Mouse (Mus musculus) heart, embryonic 13.5 days (tissue): ENCODE measurements around the gene Psmb9. TPM values are rescaled to one million over a fixed set of nuclear protein-coding genes. Genes with fewer than 3 reads are reported as not detected.

ENCODE experiments used
- ATAC-seq: fragments of 200-750 bp; cut with Nextera tagmentation; 2 replicates; pipeline ENCODE4 v1.8.0; 2017; ENCODE audit warnings: moderate TSS enrichment; ENCODE audit not compliant: insufficient number of reproducible peaks, low FRiP score, low TSS enrichment; ENCODE audit errors: extremely low read depth
- H3K27ac ChIP-seq: fragments of 300-500 bp; sonication (generic); replicated peaks from 2 replicates; pipeline ENCODE4 v1.5.1; 2015; ENCODE audit warnings: moderate library complexity, mild to moderate bottlenecking, inconsistent platforms
- H3K27me3 ChIP-seq: fragments of 300-500 bp; sonication (generic); replicated peaks from 2 replicates; pipeline ENCODE4 v1.6.1; 2015; ENCODE audit warnings: mild to moderate bottlenecking, inconsistent platforms
- H3K36me3 ChIP-seq: fragments of 300-500 bp; sonication (generic); 2 replicates; pipeline ENCODE4 v1.6.1; 2015; ENCODE audit warnings: mild to moderate bottlenecking, inconsistent platforms
- H3K4me1 ChIP-seq: fragments of 300-500 bp; sonication (generic); 2 replicates; pipeline ENCODE4 v1.6.1; 2015; ENCODE audit warnings: inconsistent platforms
- H3K4me2 ChIP-seq: fragments of 300-500 bp; sonication (generic); 2 replicates; pipeline ENCODE4 v1.6.1; 2015; ENCODE audit warnings: inconsistent platforms, mild to moderate bottlenecking, moderate library complexity
- H3K4me3 ChIP-seq: fragments of 300-500 bp; sonication (generic); 2 replicates; pipeline ENCODE4 v1.5.1; 2015; ENCODE audit warnings: moderate library complexity, mild to moderate bottlenecking, inconsistent platforms
- H3K9ac ChIP-seq: fragments of 300-500 bp; sonication (generic); 2 replicates; pipeline ENCODE4 v1.6.1; 2015; ENCODE audit warnings: inconsistent platforms, mild to moderate bottlenecking, moderate library complexity
- H3K9me3 ChIP-seq: fragments of 300-500 bp; sonication (generic); 2 replicates; pipeline ENCODE4 v1.6.1; 2016; ENCODE audit warnings: inconsistent platforms
- WGBS: fragments of 180-500 bp; shearing (Covaris S2); methylation state at CpG from one replicate; pipeline ENCODE4 v1.1.7; 2015; ENCODE audit warnings: mixed read lengths; 5-methylcytosine and 5-hydroxymethylcytosine counted together
- polyA plus RNA-seq: library from polyadenylated mRNA; unstranded; fragments of >200 nt; fragmentation: Nextera tagmentation; extraction: Ambion mirVana; gene quantifications from 2 replicates; pipeline ENCODE4 v1.2.1, GENCODE M21; 2015

Gene Psmb9
- polyA plus RNA-seq, 1 experiment from 2014 or later = 2.1 TPM

- Histone ChIP-seq H3K9me3 (peaks cover 9% of the 10 kb centered on the region; the same call in 1 of the 2 replicates), H3K9ac (no peak overlapping the region), H3K4me1 (no peaks in the 10 kb centered on the region), H3K36me3 (no peaks in the 10 kb centered on the region), H3K27me3 (peaks cover 56% of the 10 kb centered on the region), H3K4me2 (no peak overlapping the region), H3K27ac (no peak overlapping the region), H3K4me3 (no peak overlapping the region)
- 54% methylated on average over 6 of the region's 6 CpGs for WGBS
- ATAC-seq = no peak
Observed at GRCm38 (mm10) chr17:34179019-34179418, 8.5 kb downstream of the Psmb9 start.

DNA sequence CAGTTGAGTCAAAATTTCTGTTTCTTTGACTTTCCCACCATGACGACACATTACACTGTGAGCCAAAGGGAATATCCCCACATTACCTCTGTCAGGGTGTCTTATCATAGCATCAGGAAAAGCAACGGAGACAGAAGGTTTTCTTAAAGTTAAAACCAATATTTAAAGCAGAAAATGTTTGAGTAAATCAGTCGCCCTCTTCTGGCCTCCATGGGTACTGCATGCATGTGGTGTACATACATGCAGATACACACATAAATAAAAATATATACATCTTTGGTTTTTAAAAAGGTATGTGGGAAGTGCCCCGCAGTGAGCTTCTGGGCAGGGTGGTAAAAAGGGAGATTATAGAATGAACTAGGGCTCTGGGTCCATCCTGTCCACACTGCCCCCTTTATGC lies 10.4 kb downstream of the Psmb9 start:
- Histone ChIP-seq H3K9ac (no peak overlapping the region), H3K27ac (no peak overlapping the region), H3K4me3 (no peak overlapping the region), H3K27me3 (peaks cover 40% of the 10 kb centered on the region), H3K9me3 (peaks cover 9% of the 10 kb centered on the region; the same call in 1 of the 2 replicates), H3K4me1 (no peaks in the 10 kb centered on the region), H3K36me3 (no peaks in the 10 kb centered on the region), H3K4me2 (no peak overlapping the region)
- no peak for ATAC-seq
- 60% methylated on average over 4 of the region's 4 CpGs for WGBS

DNA sequence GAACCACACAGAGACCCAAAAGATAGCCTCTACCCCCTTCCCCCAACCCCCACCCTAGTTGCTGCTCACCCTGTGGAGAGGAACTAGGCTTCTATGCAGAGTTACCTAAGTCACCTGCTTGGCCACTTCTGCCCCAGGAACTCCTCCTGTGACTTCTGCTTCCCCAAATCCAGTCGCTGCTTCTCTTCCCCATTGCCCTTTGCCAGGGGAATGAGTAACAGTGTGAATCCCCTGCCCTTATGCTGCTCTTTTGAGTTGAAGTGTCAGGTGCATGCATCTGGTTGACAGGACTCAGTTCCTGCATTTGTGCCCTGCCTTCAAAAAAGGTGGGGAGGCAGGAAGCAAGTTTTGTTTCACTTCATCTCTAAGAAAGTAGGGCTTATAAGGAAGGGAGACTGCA lies 13.5 kb downstream of the Psmb9 start:
- H3K4me3 ChIP-seq = no peak overlapping the region
- 44% methylated on average over 1 of the region's 1 CpGs for WGBS
- ATAC-seq = no peak

GRCm38 (mm10) chr17:34172528-34172927 lies 15.0 kb downstream of the Psmb9 start:
- Histone ChIP-seq H3K4me2 (no peak overlapping the region), H3K4me1 (no peaks in the 10 kb centered on the region), H3K9ac (no peak overlapping the region), H3K9me3 (peaks cover 9% of the 10 kb centered on the region; the same call in 1 of the 2 replicates), H3K36me3 (no peaks in the 10 kb centered on the region), H3K4me3 (no peak overlapping the region), H3K27ac (no peak overlapping the region), H3K27me3 (peaks cover 24% of the 10 kb centered on the region)
- 88% methylated on average over 5 of the region's 5 CpGs for WGBS
- no peak for ATAC-seq

More for the DNA sequence above, 13.5 kb downstream of the Psmb9 start:
- Histone ChIP-seq H3K27ac (no peak overlapping the region), H3K9me3 (peaks cover 9% of the 10 kb centered on the region; the same call in 1 of the 2 replicates), H3K27me3 (peaks cover 18% of the 10 kb centered on the region), H3K4me2 (no peak overlapping the region), H3K36me3 (no peaks in the 10 kb centered on the region), H3K9ac (no peak overlapping the region), H3K4me1 (no peaks in the 10 kb centered on the region)

DNA sequence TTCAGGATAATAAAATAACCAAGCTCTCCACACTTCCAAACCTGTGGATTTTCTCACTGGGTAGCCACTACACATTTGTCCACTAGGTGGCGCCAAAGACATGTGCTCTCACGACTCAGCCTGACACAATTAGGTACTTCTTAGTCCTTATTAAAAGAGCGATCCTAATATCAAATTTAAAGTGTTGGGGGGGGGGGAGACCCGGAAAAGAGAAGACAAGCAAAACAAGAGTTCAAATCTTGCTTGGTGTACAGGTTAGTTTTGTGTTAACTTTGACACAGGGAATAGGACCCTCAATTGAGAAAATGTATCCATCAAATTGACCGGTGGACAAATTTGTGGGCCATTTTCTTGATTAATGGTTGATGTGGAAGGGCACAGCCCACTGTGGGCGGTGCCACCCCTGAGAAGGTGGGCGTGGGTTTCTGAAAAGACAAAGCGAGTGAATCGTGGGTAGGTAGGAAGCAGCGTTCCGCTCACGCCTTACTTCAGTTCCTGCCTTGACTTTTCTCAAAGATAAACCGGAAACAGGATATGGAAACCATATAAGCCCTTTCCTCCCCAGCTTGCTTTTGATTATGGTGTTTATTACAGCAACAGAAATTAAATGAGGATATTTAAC lies 16.6 kb downstream of the Psmb9 start:
- no peaks in the 10 kb centered on the region for H3K4me1 ChIP-seq
- H3K27me3 ChIP-seq = peaks cover 26% of the 10 kb centered on the region
- H3K36me3 ChIP-seq = no peaks in the 10 kb centered on the region
- no peak for ATAC-seq
- no peak overlapping the region for H3K27ac ChIP-seq
- peak overlapping the region; percentile 26 for H3K4me2 ChIP-seq
- H3K9ac ChIP-seq = no peak overlapping the region
- 37% methylated on average over 13 of the region's 13 CpGs for WGBS
- no peak overlapping the region for H3K4me3 ChIP-seq
- H3K9me3 ChIP-seq = no peaks in the 10 kb centered on the region

GRCm38 (mm10) chr17:34170487-34170876 lies 17.1 kb downstream of the Psmb9 start:
- H3K4me2 ChIP-seq = no peak overlapping the region
- no peak overlapping the region for H3K27ac ChIP-seq
- no peak for ATAC-seq
- H3K4me3 ChIP-seq = no peak overlapping the region
- no peak overlapping the region for H3K9ac ChIP-seq
- H3K27me3 ChIP-seq = peaks cover 27% of the 10 kb centered on the region
- H3K4me1 ChIP-seq = no peaks in the 10 kb centered on the region
- WGBS = 21% methylated on average over 4 of the region's 4 CpGs
- no peaks in the 10 kb centered on the region for H3K9me3 ChIP-seq
- H3K36me3 ChIP-seq = no peaks in the 10 kb centered on the region

- no peaks in the 10 kb centered on the region for H3K36me3 ChIP-seq
- WGBS = 5% methylated on average over 2 of the region's 2 CpGs
- no peaks in the 10 kb centered on the region for H3K4me1 ChIP-seq
- H3K9ac ChIP-seq = no peak overlapping the region
- H3K27ac ChIP-seq = no peak overlapping the region
- no peak overlapping the region for H3K4me3 ChIP-seq
- ATAC-seq = no peak
- peaks cover 19% of the 10 kb centered on the region for H3K27me3 ChIP-seq
- H3K4me2 ChIP-seq = no peak overlapping the region
- H3K9me3 ChIP-seq = no peaks in the 10 kb centered on the region
Observed at GRCm38 (mm10) chr17:34169279-34169678, 18.3 kb downstream of the Psmb9 start.

GRCm38 (mm10) chr17:34165033-34165730 lies 22.4 kb downstream of the Psmb9 start:
- Histone ChIP-seq H3K4me3 (no peak overlapping the region), H3K36me3 (no peaks in the 10 kb centered on the region), H3K4me2 (no peak overlapping the region), H3K27ac (no peak overlapping the region), H3K9ac (no peak overlapping the region), H3K4me1 (no peaks in the 10 kb centered on the region), H3K27me3 (peaks cover 27% of the 10 kb centered on the region), H3K9me3 (no peaks in the 10 kb centered on the region)
- ATAC-seq = no peak
- WGBS = 67% methylated on average over 6 of the region's 6 CpGs

- H3K9me3 ChIP-seq = no peaks in the 10 kb centered on the region
- no peak overlapping the region for H3K4me2 ChIP-seq
- no peaks in the 10 kb centered on the region for H3K36me3 ChIP-seq
- H3K4me3 ChIP-seq = no peak overlapping the region
- 30% methylated on average over 9 of the region's 9 CpGs for WGBS
- no peak for ATAC-seq
- H3K9ac ChIP-seq = no peak overlapping the region
- H3K4me1 ChIP-seq = no peaks in the 10 kb centered on the region
- H3K27me3 ChIP-seq = peaks cover 32% of the 10 kb centered on the region
- no peak overlapping the region for H3K27ac ChIP-seq
Observed at GRCm38 (mm10) chr17:34164202-34164895, 23.2 kb downstream of the Psmb9 start.

DNA sequence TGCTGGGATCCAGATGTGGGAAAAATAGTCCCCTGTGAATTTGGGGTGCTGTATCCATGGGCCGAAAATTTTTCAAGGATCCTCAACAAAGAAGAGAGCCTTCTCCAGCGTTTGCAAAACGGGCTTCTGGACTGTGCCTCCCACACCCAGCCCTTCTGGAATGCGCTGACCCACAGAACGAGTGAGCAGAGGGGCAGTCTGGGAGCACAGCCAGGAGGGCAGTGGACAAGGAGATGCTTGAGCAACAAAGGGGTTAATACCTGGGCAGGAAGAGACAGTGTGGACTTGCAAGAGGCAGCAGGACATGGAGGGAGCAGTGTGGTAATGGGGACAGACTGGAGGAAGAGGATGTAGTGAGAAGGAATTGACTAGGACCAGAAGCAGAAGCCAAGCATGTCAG lies 32.0 kb downstream of the Psmb9 start:
- H3K27me3 ChIP-seq = peaks cover 42% of the 10 kb centered on the region; the same call in 1 of the 2 replicates
- no peaks in the 10 kb centered on the region for H3K36me3 ChIP-seq
- H3K4me2 ChIP-seq = no peak overlapping the region
- H3K9ac ChIP-seq = no peak overlapping the region
- H3K9me3 ChIP-seq = no peaks in the 10 kb centered on the region
- WGBS = 44% methylated on average over 5 of the region's 5 CpGs
- H3K4me1 ChIP-seq = no peaks in the 10 kb centered on the region
- H3K27ac ChIP-seq = no peak overlapping the region
- ATAC-seq = no peak
- H3K4me3 ChIP-seq = no peak overlapping the region

- Histone ChIP-seq H3K4me2 (no peak within 1 kb of the TSS), H3K9ac (no peak within 1 kb of the TSS), H3K36me3 (no peaks in the 10 kb centered on the region), H3K27ac (no peak within 1 kb of the TSS), H3K27me3 (peaks cover 33% of the 10 kb centered on the region; the same call in 1 of the 2 replicates), H3K4me3 (no peak within 1 kb of the TSS), H3K4me1 (no peaks in the 10 kb centered on the region), H3K9me3 (no peaks in the 10 kb centered on the region)
- 50% methylated on average over 4 of the region's 4 CpGs for WGBS
- ATAC-seq = no peak
Observed at GRCm38 (mm10) chr17:34152923-34153322, 34.6 kb downstream of the Psmb9 start, which contains the start of gene H2-DMb1. Gene H2-DMb1 (plus strand): TSS chr17:34153072.
